Mouse (Mus musculus) ZHBTc4 (cell line): ENCODE data around the gene Zcchc4.
"Not testable (repeated sequence)": the region's sequence is repeated elsewhere in the genome, so short reads cannot be mapped to it uniquely, and the experiment has no call there.

Source experiments
- DNase-seq: peaks from one replicate; pipeline ENCODE4 v3.0.0-alpha.2; 2011; ENCODE audit warnings: low read depth, low spot score

The Zcchc4 gene

GRCm38 (mm10) chr5:52775237-52775636, at the start of gene Zcchc4:
Zcchc4 (plus strand) TSS chr5:52775409.
- no peak for DNase-seq

GRCm38 (mm10) chr5:52727747-52728146, 47.5 kb upstream of the Zcchc4 start:
- no peak for DNase-seq

GRCm38 (mm10) chr5:52732811-52733210, 42.4 kb upstream of the Zcchc4 start:
- DNase-seq: peak; percentile 12

GRCm38 (mm10) chr5:52736046-52736445, 39.2 kb upstream of the Zcchc4 start:
- no peak for DNase-seq

- DNase-seq: peak; percentile 82
Measured at GRCm38 (mm10) chr5:52741391-52742111, 33.7 kb upstream of the Zcchc4 start, which contains the start of gene Pi4k2b. Pi4k2b (plus strand) TSS chr5:52741574.

- peak; percentile 57 for DNase-seq
Measured at GRCm38 (mm10) chr5:52742112-52742813, 32.9 kb upstream of the Zcchc4 start.

- DNase-seq: no peak
Measured at GRCm38 (mm10) chr5:52743231-52743630, 32.0 kb upstream of the Zcchc4 start.

- DNase-seq: no peak
Measured at GRCm38 (mm10) chr5:52746920-52747319, 28.3 kb upstream of the Zcchc4 start.

GRCm38 (mm10) chr5:52748732-52749131, 26.5 kb upstream of the Zcchc4 start:
- no peak for DNase-seq

GRCm38 (mm10) chr5:52753146-52753545, 22.1 kb upstream of the Zcchc4 start:
- no peak for DNase-seq

GRCm38 (mm10) chr5:52754196-52754595, 21.0 kb upstream of the Zcchc4 start:
- DNase-seq: no peak

- no peak for DNase-seq
Measured at GRCm38 (mm10) chr5:52755337-52755736, 19.9 kb upstream of the Zcchc4 start.

GRCm38 (mm10) chr5:52755989-52756388, 19.2 kb upstream of the Zcchc4 start:
- DNase-seq: no peak

- no peak for DNase-seq
Measured at GRCm38 (mm10) chr5:52762586-52762985, 12.6 kb upstream of the Zcchc4 start.

- no peak for DNase-seq
Measured at GRCm38 (mm10) chr5:52774267-52774666, 942 bp upstream of the Zcchc4 start.

GRCm38 (mm10) chr5:52776466-52777354, 1.5 kb downstream of the Zcchc4 start:
- not testable (repeated sequence) for DNase-seq

GRCm38 (mm10) chr5:52782523-52783250, 7.5 kb downstream of the Zcchc4 start:
- DNase-seq: peak; percentile 94

- DNase-seq: no peak
Measured at GRCm38 (mm10) chr5:52783251-52783620, 8.0 kb downstream of the Zcchc4 start.

- DNase-seq: no peak
Measured at GRCm38 (mm10) chr5:52783957-52784356, 8.7 kb downstream of the Zcchc4 start.

GRCm38 (mm10) chr5:52786556-52787322, 11.5 kb downstream of the Zcchc4 start:
- no peak for DNase-seq

GRCm38 (mm10) chr5:52793230-52793629, 18.0 kb downstream of the Zcchc4 start:
- DNase-seq: no peak
